Mouse (Mus musculus): Measurements from ENCODE around the gene Phf13. TPM values are rescaled to one million over a fixed set of nuclear protein-coding genes. Genes with fewer than 3 reads are reported as not detected.

The Phf13 gene
- polyA plus RNA-seq, 1 experiment = 4.4 TPM

GRCm38 (mm10) chr4:151994228-151995171 lies 1.6 kb downstream of the Phf13 start:
- 6% methylated on average over 61 of the region's 61 CpGs for WGBS
- no peak for DNase-seq (ENCODE audit: low read depth, low spot score)

- 79% methylated on average over 6 of the region's 6 CpGs for WGBS
- DNase-seq (ENCODE audit: low read depth, low spot score) = no peak
Measured at GRCm38 (mm10) chr4:151993035-151993434, 3.0 kb downstream of the Phf13 start.

- WGBS = 89% methylated on average over 9 of the region's 9 CpGs
- no peak for DNase-seq (ENCODE audit: low read depth, low spot score)
Measured at GRCm38 (mm10) chr4:151992091-151992490, 4.0 kb downstream of the Phf13 start.

- 39% methylated on average over 6 of the region's 6 CpGs for WGBS
Measured at GRCm38 (mm10) chr4:151989110-151989488, 7.0 kb downstream of the Phf13 start.

GRCm38 (mm10) chr4:151988342-151989109 lies 7.5 kb downstream of the Phf13 start, which contains the start of gene Thap3:
Gene Thap3, minus strand, starts transcription at chr4:151988997.
- under 1% methylated on average over 54 of the region's 54 CpGs for WGBS
- DNase-seq (ENCODE audit: low read depth, low spot score) = no peak

More at GRCm38 (mm10) chr4:151989110-151989488, 7.0 kb downstream of the Phf13 start:
- no peak for DNase-seq (ENCODE audit: low read depth, low spot score)

GRCm38 (mm10) chr4:151988014-151988341 lies 8.1 kb downstream of the Phf13 start:
- WGBS = 13% methylated on average over 10 of the region's 10 CpGs
- DNase-seq (ENCODE audit: low read depth, low spot score) = no peak

GRCm38 (mm10) chr4:151986650-151987049 lies 9.4 kb downstream of the Phf13 start:
- 26% methylated on average over 8 of the region's 8 CpGs for WGBS
- no peak for DNase-seq (ENCODE audit: low read depth, low spot score)

- DNase-seq (ENCODE audit: low read depth, low spot score) = peak; percentile 80
- 20% methylated on average over 10 of the region's 10 CpGs for WGBS
Measured at GRCm38 (mm10) chr4:151985886-151986285, 10.2 kb downstream of the Phf13 start.

- no peak for DNase-seq (ENCODE audit: low read depth, low spot score)
- whole genome bisulfite sequencing = 55% methylated on average over 9 of the region's 9 CpGs
Measured at GRCm38 (mm10) chr4:151983560-151983959, 12.5 kb downstream of the Phf13 start.

GRCm38 (mm10) chr4:151983043-151983442 lies 13.0 kb downstream of the Phf13 start:
- DNase-seq (ENCODE audit: low read depth, low spot score) = no peak
- WGBS = 81% methylated on average over 17 of the region's 17 CpGs

- 8% methylated on average over 5 of the region's 5 CpGs for WGBS
- no peak for DNase-seq (ENCODE audit: low read depth, low spot score)
Measured at GRCm38 (mm10) chr4:151981363-151981762, 14.7 kb downstream of the Phf13 start.

GRCm38 (mm10) chr4:151980699-151981098 lies 15.4 kb downstream of the Phf13 start:
- WGBS = 77% methylated on average over 8 of the region's 8 CpGs
- no peak for DNase-seq (ENCODE audit: low read depth, low spot score)

GRCm38 (mm10) chr4:151977748-151978147 lies 18.3 kb downstream of the Phf13 start:
- no peak for DNase-seq (ENCODE audit: low read depth, low spot score)
- 38% methylated on average over 10 of the region's 10 CpGs for WGBS

GRCm38 (mm10) chr4:151975441-151975840 lies 20.6 kb downstream of the Phf13 start:
- WGBS = 95% methylated on average over 3 of the region's 3 CpGs
- DNase-seq (ENCODE audit: low read depth, low spot score) = no peak

- WGBS = 72% methylated on average over 10 of the region's 10 CpGs
- no peak for DNase-seq (ENCODE audit: low read depth, low spot score)
Measured at GRCm38 (mm10) chr4:151972221-151972967, 23.7 kb downstream of the Phf13 start.

- WGBS = 93% methylated on average over 26 of the region's 26 CpGs
- DNase-seq (ENCODE audit: low read depth, low spot score) = no peak
Measured at GRCm38 (mm10) chr4:151968204-151968921, 27.7 kb downstream of the Phf13 start.

GRCm38 (mm10) chr4:151962817-151963216 lies 33.2 kb downstream of the Phf13 start:
- no peak for DNase-seq (ENCODE audit: low read depth, low spot score)

GRCm38 (mm10) chr4:151960513-151960854 lies 35.6 kb downstream of the Phf13 start:
- DNase-seq (ENCODE audit: low read depth, low spot score) = peak; percentile 32
- 30% methylated on average over 3 of the region's 3 CpGs for WGBS

More at GRCm38 (mm10) chr4:151962817-151963216, 33.2 kb downstream of the Phf13 start:
- 81% methylated on average over 3 of the region's 3 CpGs for WGBS

GRCm38 (mm10) chr4:151959849-151960512 lies 36.1 kb downstream of the Phf13 start:
- WGBS = 81% methylated on average over 11 of the region's 11 CpGs
- DNase-seq (ENCODE audit: low read depth, low spot score) = no peak

All from large intestine, adult 2 months (tissue).